Mouse (Mus musculus): ENCODE results near the gene Ankrd23.

DNA sequence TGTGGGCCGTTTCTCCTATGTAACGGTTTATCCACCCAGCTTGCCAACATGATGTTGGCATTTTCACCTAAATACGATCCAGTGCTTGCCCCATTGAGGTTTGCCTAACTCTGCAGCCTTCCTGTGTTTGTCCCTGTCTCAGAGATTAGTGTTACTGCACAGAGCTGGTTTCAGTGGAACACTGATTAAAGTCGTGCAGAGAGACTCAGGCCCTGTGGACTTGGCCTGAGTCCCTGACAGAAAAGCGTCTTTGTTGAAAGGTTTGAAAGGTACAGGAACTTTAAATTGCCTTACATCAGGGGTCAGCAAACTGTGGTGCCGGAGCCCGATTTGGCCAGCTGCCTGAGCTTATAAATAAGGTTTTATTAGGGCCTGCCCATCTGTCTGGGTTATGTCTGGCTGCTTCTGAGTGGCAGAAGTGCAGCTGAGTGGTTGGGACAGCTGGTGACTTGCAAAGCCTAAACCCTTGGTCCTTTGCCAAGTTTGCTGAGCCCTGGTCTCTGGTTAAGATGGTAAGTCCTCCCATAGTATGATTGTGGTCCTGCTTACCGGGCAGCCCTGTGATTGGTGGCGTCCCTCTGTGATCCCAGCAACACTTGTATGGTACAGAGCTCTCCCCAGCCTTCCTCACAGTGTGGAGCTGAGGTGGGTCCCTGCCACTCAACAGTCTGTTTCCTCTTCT lies 13.2 kb downstream of the Ankrd23 start:
- no peak for TF ChIP-seq GATA1 (IDR thresholded peaks at IDR 0.05; ENCODE audit: borderline replicate concordance, low read length)
- TF ChIP-seq FLI1 (IDR thresholded peaks at IDR 0.05; ENCODE audit: low read length), result no peak
